Mouse (Mus musculus): Measurements from ENCODE around the gene Uox.

The Uox gene

GRCm38 (mm10) chr3:146570148-146570782 is at the start of gene Uox:
TSS of gene Uox (plus strand) at chr3:146570426.
- no peak for DNase-seq

- peak; percentile 92 for DNase-seq
Observed at GRCm38 (mm10) chr3:146520798-146521651, 49.2 kb upstream of the Uox start, which contains the start of gene Rpf1. TSS of gene Rpf1 (minus strand) at chr3:146521429.

GRCm38 (mm10) chr3:146521652-146522020 is 48.6 kb upstream of the Uox start:
- no peak for DNase-seq

- DNase-seq: no peak
Observed at GRCm38 (mm10) chr3:146528335-146528734, 41.9 kb upstream of the Uox start.

GRCm38 (mm10) chr3:146534986-146535385 is 35.2 kb upstream of the Uox start:
- no peak for DNase-seq

GRCm38 (mm10) chr3:146540521-146541273 is 29.5 kb upstream of the Uox start:
- no peak for DNase-seq

GRCm38 (mm10) chr3:146543632-146544031 is 26.6 kb upstream of the Uox start:
- no peak for DNase-seq

- DNase-seq: no peak
Observed at GRCm38 (mm10) chr3:146554816-146555215, 15.4 kb upstream of the Uox start.

- no peak for DNase-seq
Observed at GRCm38 (mm10) chr3:146556567-146556966, 13.7 kb upstream of the Uox start.

- DNase-seq: no peak
Observed at GRCm38 (mm10) chr3:146557507-146557906, 12.7 kb upstream of the Uox start.

- no peak for DNase-seq
Observed at GRCm38 (mm10) chr3:146562936-146563335, 7.3 kb upstream of the Uox start.

GRCm38 (mm10) chr3:146564268-146565064 is 5.8 kb upstream of the Uox start:
- DNase-seq: peak; percentile 76

GRCm38 (mm10) chr3:146565065-146565411 is 5.2 kb upstream of the Uox start:
- no peak for DNase-seq

- no peak for DNase-seq
Observed at GRCm38 (mm10) chr3:146567366-146567765, 2.9 kb upstream of the Uox start.

- DNase-seq: peak; percentile 26
Observed at GRCm38 (mm10) chr3:146567884-146568530, 2.2 kb upstream of the Uox start.

GRCm38 (mm10) chr3:146569594-146569993 is 632 bp upstream of the Uox start:
- DNase-seq: no peak

GRCm38 (mm10) chr3:146570939-146571338 is 713 bp downstream of the Uox start:
- no peak for DNase-seq

GRCm38 (mm10) chr3:146571341-146571740 is 1.1 kb downstream of the Uox start:
- no peak for DNase-seq

GRCm38 (mm10) chr3:146577591-146577990 is 7.4 kb downstream of the Uox start:
- DNase-seq: no peak

GRCm38 (mm10) chr3:146580039-146580729 is 10.0 kb downstream of the Uox start:
- no peak for DNase-seq

GRCm38 (mm10) chr3:146583478-146583877 is 13.3 kb downstream of the Uox start:
- no peak for DNase-seq

- no peak for DNase-seq
Observed at GRCm38 (mm10) chr3:146583908-146584307, 13.7 kb downstream of the Uox start.
